Mouse (Mus musculus) liver, postnatal 0 days (tissue): ENCODE measurements around the gene 4921504E06Rik. TPM values are rescaled to one million over a fixed set of nuclear protein-coding genes. Genes with fewer than 3 reads are reported as not detected.

ENCODE experiments used
- ATAC-seq: fragments of 200-750 bp; cut with Nextera tagmentation; 2 replicates; pipeline ENCODE4 v1.8.0; 2017; ENCODE audit warnings: mild to moderate bottlenecking, moderate library complexity
- DNase-seq: peaks from one replicate; pipeline ENCODE4 v3.0.0-alpha.2; 2016
- H3K27ac ChIP-seq: fragments of 300-500 bp; sonication (generic); 2 replicates; pipeline ENCODE4 v1.5.1; 2014; ENCODE audit warnings: antibody characterized with exemption, moderate library complexity, mild to moderate bottlenecking, low read depth
- H3K27me3 ChIP-seq: fragments of 300-500 bp; sonication (generic); 2 replicates; pipeline ENCODE4 v1.6.1; 2014; ENCODE audit warnings: low read length, control low read depth, mixed read lengths; ENCODE audit not compliant: insufficient read depth
- H3K36me3 ChIP-seq: fragments of 300-500 bp; sonication (generic); replicated peaks from 2 replicates; pipeline ENCODE4 v1.6.1; 2014; ENCODE audit warnings: mild to moderate bottlenecking, control low read depth, low read length, moderate library complexity, mixed read lengths; ENCODE audit not compliant: insufficient read depth
- H3K4me1 ChIP-seq: fragments of 300-500 bp; sonication (generic); 2 replicates; pipeline ENCODE4 v1.6.1; 2014; ENCODE audit warnings: antibody characterized with exemption, mild to moderate bottlenecking, control low read depth; ENCODE audit not compliant: insufficient read depth
- H3K4me2 ChIP-seq: fragments of 300-500 bp; sonication (generic); 2 replicates; pipeline ENCODE4 v1.6.1; 2014; ENCODE audit warnings: low read depth, mild to moderate bottlenecking, low read length, moderate library complexity, mixed read lengths
- H3K4me3 ChIP-seq: fragments of 300-500 bp; sonication (generic); 2 replicates; pipeline ENCODE4 v1.5.1; 2014; ENCODE audit warnings: low read depth, low read length
- H3K9ac ChIP-seq: fragments of 300-500 bp; sonication (generic); replicated peaks from 2 replicates; pipeline ENCODE4 v1.6.1; 2014; ENCODE audit warnings: mild to moderate bottlenecking, moderate library complexity
- H3K9me3 ChIP-seq: fragments of 300-500 bp; sonication (generic); 2 replicates; pipeline ENCODE4 v1.6.1; 2016; ENCODE audit warnings: mild to moderate bottlenecking, control low read depth, low read length, mixed read lengths
- CTCF ChIP-seq: sonication (generic); IDR thresholded peaks from 2 replicates; pipeline ENCODE4 v1.5.1; 2016; ENCODE audit warnings: antibody characterized with exemption, low read depth
- EP300 ChIP-seq: IDR thresholded peaks from 2 replicates; pipeline ENCODE4 v1.6.1; 2016; ENCODE audit warnings: antibody characterized with exemption, low read depth, mild to moderate bottlenecking
- WGBS: fragments of 180-500 bp; shearing (Covaris S2); extraction: QIAGEN DNeasy Blood & Tissue Kit; methylation state at CpG from one replicate; pipeline ENCODE4 v1.1.7; 2014; ENCODE audit not compliant: insufficient replicate concordance; 5-methylcytosine and 5-hydroxymethylcytosine counted together
- polyA plus RNA-seq: library from polyadenylated mRNA; unstranded; fragments of >200 nt; fragmentation: Nextera tagmentation; extraction: Ambion mirVana; gene quantifications from 2 replicates; pipeline ENCODE4 v1.2.1, GENCODE M21; 2015

4921504E06Rik gene
- polyA plus RNA-seq, 1 experiment from 2014 or later = not detected

- TF ChIP-seq EP300 = no peak
- TF ChIP-seq CTCF = no peak
- Histone ChIP-seq H3K4me3 (no peak overlapping the region), H3K9ac (no peak overlapping the region), H3K27me3 (no peaks in the 10 kb centered on the region), H3K4me1 (no peaks in the 10 kb centered on the region), H3K4me2 (no peak overlapping the region), H3K36me3 (no peaks in the 10 kb centered on the region), H3K9me3 (no peaks in the 10 kb centered on the region), H3K27ac (no peak overlapping the region)
- DNase-seq (no peak), ATAC-seq (no peak)
- 80% methylated on average over 7 of the region's 7 CpGs for WGBS
These were observed 41.1 kb upstream of the 4921504E06Rik start for GRCm38 (mm10) chr2:19594856-19595255.

GRCm38 (mm10) chr2:19579846-19580245 is 26.1 kb upstream of the 4921504E06Rik start:
- ATAC-seq = no peak
- H3K27me3 ChIP-seq = no peaks in the 10 kb centered on the region
- H3K4me2 ChIP-seq = no peak overlapping the region
- 75% methylated on average over 3 of the region's 3 CpGs for WGBS
- no peak overlapping the region for H3K4me3 ChIP-seq
- no peaks in the 10 kb centered on the region for H3K36me3 ChIP-seq
- H3K4me1 ChIP-seq = no peaks in the 10 kb centered on the region
- TF ChIP-seq EP300 = no peak
- no peak for TF ChIP-seq CTCF
- no peak overlapping the region for H3K9ac ChIP-seq
- no peak overlapping the region for H3K27ac ChIP-seq
- DNase-seq = no peak
- H3K9me3 ChIP-seq = no peaks in the 10 kb centered on the region

- Histone ChIP-seq H3K27ac (no peak overlapping the region), H3K9ac (no peak overlapping the region), H3K36me3 (no peaks in the 10 kb centered on the region), H3K4me1 (no peaks in the 10 kb centered on the region), H3K27me3 (no peaks in the 10 kb centered on the region), H3K4me3 (no peak overlapping the region), H3K9me3 (no peaks in the 10 kb centered on the region), H3K4me2 (no peak overlapping the region)
- DNase-seq (no peak), ATAC-seq (no peak)
- WGBS = 70% methylated on average over 6 of the region's 6 CpGs
- TF ChIP-seq CTCF (no peak), EP300 (no peak)
These were observed 25.5 kb upstream of the 4921504E06Rik start for GRCm38 (mm10) chr2:19579180-19579579.

GRCm38 (mm10) chr2:19562114-19562829 is 8.6 kb upstream of the 4921504E06Rik start:
- WGBS = 81% methylated on average over 5 of the region's 5 CpGs
- Histone ChIP-seq H3K4me2 (no peak overlapping the region), H3K36me3 (no peaks in the 10 kb centered on the region), H3K9me3 (no peaks in the 10 kb centered on the region), H3K4me1 (no peaks in the 10 kb centered on the region), H3K4me3 (no peak overlapping the region), H3K9ac (no peak overlapping the region), H3K27me3 (no peaks in the 10 kb centered on the region), H3K27ac (no peak overlapping the region)
- DNase-seq (no peak), ATAC-seq (no peak)
- no peak for TF ChIP-seq EP300
- no peak for TF ChIP-seq CTCF

GRCm38 (mm10) chr2:19560654-19561053 is 6.9 kb upstream of the 4921504E06Rik start:
- DNase-seq (no peak), ATAC-seq (no peak)
- H3K27ac ChIP-seq = no peak overlapping the region
- H3K9me3 ChIP-seq = no peaks in the 10 kb centered on the region
- no peaks in the 10 kb centered on the region for H3K4me1 ChIP-seq
- H3K36me3 ChIP-seq = no peaks in the 10 kb centered on the region
- no peak overlapping the region for H3K4me3 ChIP-seq
- H3K9ac ChIP-seq = no peak overlapping the region
- WGBS = 68% methylated on average over 2 of the region's 2 CpGs
- H3K4me2 ChIP-seq = no peak overlapping the region
- no peaks in the 10 kb centered on the region for H3K27me3 ChIP-seq
- no peak for TF ChIP-seq EP300
- TF ChIP-seq CTCF = no peak

- no peaks in the 10 kb centered on the region for H3K36me3 ChIP-seq
- no peak for ATAC-seq
- WGBS = 56% methylated on average over 4 of the region's 4 CpGs
- H3K9ac ChIP-seq = no peak overlapping the region
- no peak for TF ChIP-seq CTCF
- TF ChIP-seq EP300 = no peak
- H3K4me1 ChIP-seq = no peaks in the 10 kb centered on the region
- H3K4me3 ChIP-seq = no peak overlapping the region
- no peak overlapping the region for H3K27ac ChIP-seq
- no peak for DNase-seq
- H3K9me3 ChIP-seq = no peaks in the 10 kb centered on the region
- H3K4me2 ChIP-seq = no peak overlapping the region
- no peaks in the 10 kb centered on the region for H3K27me3 ChIP-seq
These were observed 6.4 kb upstream of the 4921504E06Rik start for GRCm38 (mm10) chr2:19560071-19560470.

- WGBS = 77% methylated on average over 2 of the region's 2 CpGs
- no peak for ATAC-seq
- no peak for DNase-seq
These were observed 2.3 kb downstream of the 4921504E06Rik start for GRCm38 (mm10) chr2:19551396-19551795.

More at GRCm38 (mm10) chr2:19551396-19551795, 2.3 kb downstream of the 4921504E06Rik start:
- TF ChIP-seq CTCF (no peak), EP300 (no peak)
- H3K4me2 ChIP-seq = no peak overlapping the region
- no peaks in the 10 kb centered on the region for H3K9me3 ChIP-seq
- 0 out of 2 replicates have a peak, but pooled peaks cover 2% of the 10 kb centered on the region for H3K4me1 ChIP-seq
- no peaks in the 10 kb centered on the region for H3K27me3 ChIP-seq
- H3K27ac ChIP-seq = no peak overlapping the region
- no peak overlapping the region for H3K4me3 ChIP-seq
- no peaks in the 10 kb centered on the region for H3K36me3 ChIP-seq
- no peak overlapping the region for H3K9ac ChIP-seq
